Mouse (Mus musculus) C2C12 (cell line): ENCODE measurements around the gene Atp5d. TPM values are rescaled to one million over a fixed set of nuclear protein-coding genes. Genes with fewer than 3 reads are reported as not detected.

ENCODE experiments used
- H3K27me3 ChIP-seq: one replicate; pipeline ENCODE4 v1.6.1; 2011; ENCODE audit not compliant: control insufficient read depth, insufficient read depth, insufficient read length
- H3K36me3 ChIP-seq: one replicate; pipeline ENCODE4 v1.6.1; 2011; ENCODE audit not compliant: control insufficient read depth, insufficient read depth
- H3K4me3 ChIP-seq: one replicate; pipeline ENCODE4 v1.5.1; 2011; ENCODE audit warnings: mild to moderate bottlenecking, control low read depth; ENCODE audit not compliant: poor library complexity, insufficient read depth, severe bottlenecking
- H3K79me2 ChIP-seq: one replicate; pipeline ENCODE4 v1.6.1; 2011; ENCODE audit not compliant: control insufficient read depth, insufficient read depth
- H3K79me3 ChIP-seq: one replicate; pipeline ENCODE4 v1.6.1; 2011; ENCODE audit warnings: low read depth, control low read depth
- H3ac ChIP-seq: one replicate; pipeline ENCODE3; 2011; ENCODE audit warnings: low read depth; ENCODE audit not compliant: control insufficient read depth, insufficient read length
- CEBPB ChIP-seq: IDR thresholded peaks from one replicate; pipeline ENCODE4 v1.6.1; 2011; ENCODE audit warnings: low read depth, mild to moderate bottlenecking, control low read depth, moderate library complexity
- CTCF ChIP-seq: IDR thresholded peaks from one replicate; pipeline ENCODE4 v1.5.1; 2011; ENCODE audit not compliant: control insufficient read depth, insufficient read depth, insufficient read length
- FOSL1 ChIP-seq: IDR thresholded peaks from one replicate; pipeline ENCODE4 v1.8.0; 2011; ENCODE audit warnings: mild to moderate bottlenecking, low read length; ENCODE audit not compliant: poor library complexity, insufficient read depth, severe bottlenecking
- MAX ChIP-seq: IDR thresholded peaks from one replicate; pipeline ENCODE4 v1.6.1; 2011; ENCODE audit warnings: mild to moderate bottlenecking, control low read depth
- MYOD1 ChIP-seq: IDR thresholded peaks from one replicate; pipeline ENCODE4 v1.6.1; 2011; ENCODE audit warnings: low read depth; ENCODE audit not compliant: control insufficient read depth, insufficient read length
- MYOG ChIP-seq: IDR thresholded peaks from one replicate; pipeline ENCODE4 v1.6.1; 2011; ENCODE audit not compliant: control insufficient read depth, insufficient read length; ENCODE audit errors: extremely low read depth
- USF1 ChIP-seq: IDR thresholded peaks from one replicate; pipeline ENCODE4 v1.6.1; 2011; ENCODE audit warnings: low read depth, mild to moderate bottlenecking, control low read depth, moderate library complexity
- polyA plus RNA-seq: library from polyadenylated mRNA; unstranded; fragments of >200 nt; fragmentation: generic; extraction: Trizol; gene quantifications from one replicate; pipeline ENCODE4 v1.2.1, GENCODE M21; 2012; ENCODE audit warnings: missing spikeins

The Atp5d gene
- polyA plus RNA-seq, 1 experiment, result 720 TPM

DNA sequence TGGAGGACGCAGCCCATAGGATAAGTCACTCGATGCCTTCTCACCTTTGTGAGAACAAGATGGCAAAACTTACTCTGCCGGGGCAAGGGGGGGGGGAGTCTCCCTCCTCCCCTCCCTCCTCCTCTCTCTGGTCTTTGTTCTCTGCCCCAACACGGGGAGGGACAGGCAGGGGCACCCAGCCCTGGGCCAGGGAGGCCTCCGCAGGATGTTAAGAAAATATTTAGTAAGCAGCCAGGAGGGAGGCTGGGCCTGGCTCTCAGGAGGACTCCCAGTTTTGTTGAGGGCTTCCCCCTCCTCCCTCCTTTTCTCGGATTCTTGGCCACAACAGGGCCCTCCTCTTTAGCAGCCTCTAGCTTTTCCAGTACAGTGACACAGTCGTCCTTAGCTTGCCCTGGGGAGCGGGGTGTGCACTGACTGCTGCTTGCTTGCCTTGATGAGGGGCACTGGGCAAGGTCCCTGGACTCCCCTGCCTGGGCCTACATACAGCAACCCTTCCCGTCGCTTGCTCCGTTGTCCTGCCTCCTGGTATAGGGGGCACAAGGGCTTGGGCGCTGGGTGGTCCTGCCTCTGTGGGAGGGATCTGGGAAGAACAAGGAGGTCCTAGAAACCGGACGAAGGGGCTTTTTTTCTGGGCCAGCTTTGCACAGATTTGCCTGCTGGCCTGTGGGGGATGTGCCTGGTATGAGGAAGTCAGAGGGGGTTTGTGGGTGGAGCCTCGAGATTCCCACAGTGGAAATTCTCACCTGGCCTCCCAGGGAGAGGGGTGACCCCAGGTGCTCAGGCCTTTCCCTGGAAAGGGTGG lies 13.8 kb downstream of the Atp5d start:
- Histone ChIP-seq H3K27me3 (no peaks in the 10 kb centered on the region), H3ac (peak overlapping the region; percentile 98), H3K79me2 (peaks cover 88% of the 10 kb centered on the region), H3K36me3 (peaks cover 76% of the 10 kb centered on the region), H3K79me3 (peaks cover 68% of the 10 kb centered on the region), H3K4me3 (peak overlapping the region; percentile 93)
- TF ChIP-seq CTCF (no peak), MYOG (no peak), USF1 (no peak), FOSL1 (no peak), MYOD1 (no peak), CEBPB (no peak), MAX (no peak)

DNA sequence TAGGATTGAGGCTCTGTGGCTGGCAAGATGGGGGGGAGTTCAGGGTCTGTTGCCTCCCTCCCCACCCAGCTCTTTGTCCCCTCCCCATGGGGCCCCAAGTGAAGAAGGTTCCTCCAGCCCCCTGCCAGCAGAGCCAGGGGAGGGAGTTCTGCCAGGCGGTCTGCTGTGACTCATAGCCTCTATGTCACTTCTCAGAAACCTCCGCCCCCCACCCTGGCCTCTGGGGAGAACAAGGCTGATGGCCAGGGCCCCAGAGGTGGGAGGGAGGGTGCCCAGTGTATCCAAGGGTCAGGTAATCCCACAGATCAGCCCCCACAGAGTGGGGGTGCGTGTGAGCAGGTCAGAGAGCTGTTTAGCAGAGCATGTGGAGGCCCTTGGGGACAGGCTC lies 14.4 kb downstream of the Atp5d start:
- Histone ChIP-seq H3K79me3 (peaks cover 68% of the 10 kb centered on the region), H3ac (peak overlapping the region; percentile 98), H3K4me3 (peak overlapping the region; percentile 93), H3K27me3 (no peaks in the 10 kb centered on the region), H3K36me3 (peaks cover 81% of the 10 kb centered on the region), H3K79me2 (peaks cover 91% of the 10 kb centered on the region)
- TF ChIP-seq MAX (no peak), MYOG (no peak), FOSL1 (no peak), CEBPB (no peak), MYOD1 (no peak), CTCF (no peak), USF1 (no peak)

DNA sequence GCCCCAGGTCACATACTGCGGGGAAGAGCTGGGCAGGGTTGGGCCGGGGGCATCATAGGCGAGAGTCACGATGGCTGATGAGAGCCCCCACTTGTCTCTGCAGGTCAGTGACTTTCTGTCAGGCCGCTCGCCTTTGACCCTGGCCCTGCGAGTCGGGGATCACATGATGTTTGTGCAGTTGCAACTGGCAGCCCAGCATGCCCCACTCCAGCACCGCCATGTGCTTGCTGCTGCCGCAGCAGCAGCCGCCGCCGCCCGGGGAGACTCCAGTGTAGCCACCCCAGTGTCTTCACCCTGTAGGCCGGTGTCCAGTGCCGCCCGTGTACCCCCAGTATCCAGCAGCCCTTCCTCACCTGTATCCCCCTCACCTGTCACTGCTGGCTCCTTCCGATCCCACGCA lies 15.3 kb downstream of the Atp5d start:
- peaks cover 68% of the 10 kb centered on the region for H3K79me3 ChIP-seq
- H3ac ChIP-seq, result peak overlapping the region; percentile 25
- H3K36me3 ChIP-seq, result peaks cover 88% of the 10 kb centered on the region
- no peak overlapping the region for H3K4me3 ChIP-seq
- no peaks in the 10 kb centered on the region for H3K27me3 ChIP-seq
- no peak for TF ChIP-seq CTCF
- H3K79me2 ChIP-seq, result peaks cover 88% of the 10 kb centered on the region

DNA sequence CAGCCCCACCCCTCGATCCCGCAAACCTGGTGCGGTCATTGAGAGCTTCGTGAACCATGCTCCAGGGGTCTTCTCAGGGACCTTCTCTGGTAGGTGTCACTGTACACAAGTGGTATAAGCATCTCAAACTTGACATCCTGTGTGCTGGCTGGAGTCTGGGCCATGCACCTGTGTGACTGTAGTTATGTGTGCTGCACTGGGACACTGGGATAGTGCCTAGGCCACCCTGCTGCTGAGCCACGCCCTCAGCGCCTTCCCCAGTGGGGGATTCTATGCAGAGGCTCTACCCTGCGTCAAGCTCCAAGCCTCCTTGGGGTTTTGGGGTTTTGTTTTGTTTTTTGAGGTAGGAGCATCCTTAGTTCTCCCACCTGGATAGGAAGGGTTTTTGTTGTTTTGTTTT lies 16.0 kb downstream of the Atp5d start:
- peaks cover 89% of the 10 kb centered on the region for H3K36me3 ChIP-seq
- no peaks in the 10 kb centered on the region for H3K27me3 ChIP-seq
- H3K4me3 ChIP-seq, result no peak overlapping the region
- H3ac ChIP-seq, result no peak overlapping the region
- peaks cover 68% of the 10 kb centered on the region for H3K79me3 ChIP-seq
- TF ChIP-seq MYOG (no peak), MYOD1 (no peak), MAX (no peak), USF1 (no peak), CEBPB (no peak), FOSL1 (no peak)
- peaks cover 82% of the 10 kb centered on the region for H3K79me2 ChIP-seq

DNA sequence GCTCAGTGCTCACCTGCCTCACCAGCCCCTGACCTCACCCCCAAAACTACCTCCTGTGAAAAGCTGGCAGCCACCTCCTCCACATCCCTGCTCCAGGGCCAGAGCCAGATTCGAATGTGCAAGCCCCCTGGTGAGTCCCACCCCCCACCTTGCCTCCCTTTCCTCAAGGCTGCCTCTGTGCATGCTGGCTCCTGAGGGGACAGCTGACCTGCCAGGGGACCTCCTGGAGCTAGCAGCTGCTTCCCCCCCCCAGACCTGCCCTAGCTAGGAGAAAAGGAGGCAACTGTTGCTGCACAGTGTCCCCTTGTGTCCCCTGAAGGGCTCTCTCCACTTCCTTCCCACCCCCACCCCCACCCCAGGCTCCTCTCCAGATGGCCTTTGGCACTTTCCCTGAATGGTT lies 16.8 kb downstream of the Atp5d start:
- Histone ChIP-seq H3K36me3 (peaks cover 82% of the 10 kb centered on the region), H3ac (peak overlapping the region; percentile 30), H3K27me3 (no peaks in the 10 kb centered on the region), H3K79me2 (peaks cover 73% of the 10 kb centered on the region), H3K79me3 (peaks cover 61% of the 10 kb centered on the region), H3K4me3 (no peak overlapping the region)
- TF ChIP-seq CTCF, result no peak

DNA sequence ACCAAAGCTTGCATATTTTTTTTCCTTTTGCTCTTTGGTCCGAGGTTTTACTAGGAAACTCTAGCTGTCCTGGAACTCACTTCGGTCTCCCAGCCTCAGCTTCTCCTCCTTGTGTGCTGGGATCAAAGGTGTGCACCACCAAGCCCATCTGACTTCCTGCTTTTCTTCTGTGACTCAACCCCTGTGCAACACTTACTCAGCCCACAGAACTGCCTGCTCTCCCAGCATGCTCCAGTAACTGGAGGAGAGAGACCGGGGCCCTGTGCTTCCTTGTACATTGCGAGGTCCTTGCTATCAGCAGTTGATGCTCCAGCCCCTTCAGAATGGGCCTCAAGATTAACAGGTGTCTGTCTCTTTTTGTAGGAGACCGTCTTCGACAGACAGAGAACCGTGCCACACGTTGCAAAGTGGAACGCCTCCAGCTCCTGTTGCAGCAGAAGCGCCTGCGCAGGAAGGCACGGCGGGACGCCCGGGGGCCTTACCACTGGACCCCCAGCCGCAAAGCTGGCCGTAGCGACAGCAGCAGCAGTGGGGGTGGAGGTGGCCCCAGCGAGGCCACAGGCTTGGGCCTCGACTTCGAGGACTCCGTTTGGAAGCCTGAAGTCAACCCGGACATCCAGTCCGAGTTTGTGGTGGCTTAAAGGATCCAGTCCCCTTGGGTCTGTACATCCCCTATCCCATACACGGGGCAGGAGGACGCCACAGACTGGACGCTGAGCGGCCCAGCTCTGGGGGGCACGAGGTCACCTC lies 17.7 kb downstream of the Atp5d start:
- Histone ChIP-seq H3ac (peak overlapping the region; percentile 19), H3K79me2 (peaks cover 64% of the 10 kb centered on the region), H3K4me3 (no peak overlapping the region), H3K27me3 (no peaks in the 10 kb centered on the region), H3K36me3 (peaks cover 73% of the 10 kb centered on the region), H3K79me3 (peaks cover 52% of the 10 kb centered on the region)
- no peak for TF ChIP-seq CTCF
- TF ChIP-seq USF1, result no peak
